Mouse (Mus musculus) cerebellum, adult 2 months (tissue): Measurements from ENCODE around the gene Gucy1b2. TPM values are rescaled to one million over a fixed set of nuclear protein-coding genes. Genes with fewer than 3 reads are reported as not detected.

ENCODE experiments used
- DNase-seq, 2 experiments: peaks; one replicate each; pipeline ENCODE4 v3.0.0; 2021
- H3K27ac ChIP-seq: fragments of 200-500 bp; 2 replicates; pipeline ENCODE4 v1.5.1; 2012; ENCODE audit warnings: low read length, control low read depth, inconsistent platforms; ENCODE audit not compliant: insufficient read depth
- H3K27me3 ChIP-seq: fragments of 200-500 bp; 2 replicates; pipeline ENCODE4 v1.6.1; 2012; ENCODE audit warnings: inconsistent platforms, mild to moderate bottlenecking, low read length, moderate library complexity; ENCODE audit not compliant: control insufficient read depth, insufficient read depth
- H3K4me1 ChIP-seq: fragments of 200-500 bp; 2 replicates; pipeline ENCODE4 v1.6.1; 2011; ENCODE audit warnings: low read length; ENCODE audit not compliant: control insufficient read depth, insufficient read depth
- H3K4me3 ChIP-seq: fragments of 200-500 bp; replicated peaks from 2 replicates; pipeline ENCODE3; 2011; ENCODE audit warnings: mild to moderate bottlenecking, low read depth, low read length, control low read depth; ENCODE audit not compliant: insufficient read depth
- CTCF ChIP-seq: fragments of 200-500 bp; IDR thresholded peaks from 2 replicates; pipeline ENCODE4 v1.5.1; 2011; ENCODE audit warnings: low read depth, mild to moderate bottlenecking, control low read depth, low read length, moderate library complexity, borderline replicate concordance; ENCODE audit not compliant: insufficient read depth
- POLR2A ChIP-seq: fragments of 200-500 bp; IDR thresholded peaks from 2 replicates; pipeline ENCODE4 v1.6.1; 2011; ENCODE audit warnings: low read length, control low read depth, borderline replicate concordance; ENCODE audit not compliant: insufficient read depth
- WGBS: fragments of 180-500 bp; shearing (Covaris S2); methylation state at CpG from one replicate; pipeline ENCODE4 v1.1.7; 2018; 5-methylcytosine and 5-hydroxymethylcytosine counted together
- polyA plus RNA-seq: library from polyadenylated mRNA; depleted of rRNA; stranded (reverse); fragments of >200 nt; gene quantifications from 2 replicates; pipeline ENCODE4 v1.2.3, GENCODE M21; 2012

The Gucy1b2 gene
- polyA plus RNA-seq, 1 experiment, result 0.11 TPM

- Histone ChIP-seq H3K4me1 (peaks cover 2% of the 10 kb centered on the region; the same call in 1 of the 2 replicates), H3K27ac (no peak overlapping the region), H3K27me3 (no peaks in the 10 kb centered on the region), H3K4me3 (no peak overlapping the region)
- no peak for TF ChIP-seq POLR2A
- DNase-seq, result no peak
- WGBS, result 67% methylated on average over 1 of the region's 1 CpGs
Measured at GRCm38 (mm10) chr14:62474481-62474880, 18.4 kb upstream of the Gucy1b2 start.

DNA sequence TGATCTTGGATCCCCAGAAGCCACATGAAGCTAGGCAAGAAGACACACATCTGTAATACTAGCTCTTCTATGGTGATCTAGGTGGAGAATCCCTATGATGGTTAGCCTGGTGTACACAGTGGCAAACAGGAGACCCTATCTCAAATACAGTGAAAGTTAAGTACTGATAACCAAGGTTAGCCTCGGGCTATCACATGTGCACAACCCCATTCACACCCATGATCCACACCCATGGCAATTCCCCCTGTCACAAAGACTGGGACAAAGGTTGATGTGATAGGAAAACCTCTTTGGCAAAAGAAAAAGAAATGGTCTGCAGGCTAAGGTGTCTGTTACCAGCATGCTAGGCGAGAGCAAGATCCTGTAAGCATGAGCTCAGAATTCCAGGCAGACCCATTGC is 16.0 kb upstream of the Gucy1b2 start:
- 82% methylated on average over 2 of the region's 2 CpGs for WGBS
- Histone ChIP-seq H3K4me3 (no peak overlapping the region), H3K27ac (no peak overlapping the region), H3K4me1 (no peaks in the 10 kb centered on the region), H3K27me3 (no peaks in the 10 kb centered on the region)
- TF ChIP-seq CTCF (no peak), POLR2A (no peak)
- no peak for DNase-seq

- Histone ChIP-seq H3K4me3 (no peak overlapping the region), H3K27ac (no peak overlapping the region), H3K27me3 (no peaks in the 10 kb centered on the region), H3K4me1 (peaks cover 10% of the 10 kb centered on the region)
- no peak for DNase-seq
- no peak for TF ChIP-seq CTCF
- 89% methylated on average over 5 of the region's 5 CpGs for WGBS
Measured at GRCm38 (mm10) chr14:62468753-62469125, 12.7 kb upstream of the Gucy1b2 start.

GRCm38 (mm10) chr14:62468119-62468752 is 12.1 kb upstream of the Gucy1b2 start:
- Histone ChIP-seq H3K4me3 (no peak overlapping the region), H3K4me1 (peaks cover 10% of the 10 kb centered on the region), H3K27me3 (no peaks in the 10 kb centered on the region), H3K27ac (no peak overlapping the region)
- 72% methylated on average over 6 of the region's 6 CpGs for WGBS
- DNase-seq, result no peak
- TF ChIP-seq CTCF (no peak), POLR2A (no peak)

- peak; percentile 46 to 47 for DNase-seq
- TF ChIP-seq CTCF (no peak), POLR2A (no peak)
- peaks cover 10% of the 10 kb centered on the region for H3K4me1 ChIP-seq
- no peak overlapping the region for H3K27ac ChIP-seq
- H3K4me3 ChIP-seq, result no peak overlapping the region
- no peaks in the 10 kb centered on the region for H3K27me3 ChIP-seq
- 7% methylated on average over 9 of the region's 9 CpGs for WGBS
Measured at GRCm38 (mm10) chr14:62464966-62465365, 8.9 kb upstream of the Gucy1b2 start.

DNA sequence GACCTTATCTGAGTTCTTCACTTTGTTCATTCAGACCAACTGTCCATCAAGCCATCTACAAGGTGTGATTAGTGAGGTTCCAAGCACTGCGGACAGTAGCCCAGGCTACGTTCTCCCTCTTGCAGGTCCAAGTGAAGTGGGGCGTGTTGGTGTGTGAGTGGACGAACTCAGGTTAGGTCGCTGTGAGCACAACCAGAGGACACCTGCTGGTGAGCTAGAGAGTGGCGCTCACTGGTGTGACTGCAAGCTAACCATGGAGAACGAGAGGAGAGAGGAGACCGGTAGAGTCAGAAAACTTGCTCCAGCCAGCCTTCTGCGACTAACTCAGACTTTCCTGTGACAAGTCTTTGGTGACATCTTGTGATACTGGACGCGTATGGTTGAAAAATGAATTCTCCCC is 3.5 kb upstream of the Gucy1b2 start:
- Histone ChIP-seq H3K27ac (no peak overlapping the region), H3K4me3 (no peak overlapping the region), H3K27me3 (no peaks in the 10 kb centered on the region), H3K4me1 (peaks cover 4% of the 10 kb centered on the region)
- TF ChIP-seq CTCF (no peak), POLR2A (no peak)
- WGBS, result 65% methylated on average over 11 of the region's 11 CpGs
- DNase-seq, result no peak

DNA sequence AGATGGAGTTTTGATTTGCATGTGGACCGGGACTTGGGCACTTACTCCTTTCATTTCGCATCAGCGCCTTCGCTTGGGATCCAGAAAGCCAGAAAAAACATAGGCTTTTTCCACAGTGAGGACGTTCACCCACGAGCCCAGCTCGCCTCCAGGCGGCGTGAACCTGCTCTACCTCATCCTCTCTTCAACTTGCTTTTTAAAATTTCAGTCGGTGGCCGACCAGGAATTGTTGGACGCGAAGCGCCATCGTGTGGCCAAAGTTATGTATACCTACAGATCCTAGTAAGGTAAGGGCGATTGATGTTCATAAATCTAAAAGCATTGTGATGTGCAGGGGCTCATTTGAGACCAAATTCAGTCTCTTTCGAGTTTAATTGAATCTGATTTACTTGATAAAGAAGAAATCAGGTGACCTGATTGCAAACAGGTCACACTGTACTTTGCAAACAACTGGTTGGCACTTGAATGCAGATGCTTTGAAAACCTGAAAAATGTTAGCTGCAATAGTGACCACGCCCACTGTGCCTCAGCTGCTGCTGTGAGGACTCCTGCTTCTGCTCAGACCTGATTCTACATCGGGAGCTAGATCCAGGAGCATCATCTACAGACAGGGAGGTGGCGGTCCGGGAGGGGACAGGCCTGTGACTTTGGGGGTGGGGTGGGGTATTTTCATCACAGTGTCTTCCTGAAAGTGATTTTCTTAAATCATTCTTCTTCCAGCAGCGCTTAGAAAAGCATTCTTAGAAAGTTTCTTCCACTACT is 1.5 kb upstream of the Gucy1b2 start:
- no peaks in the 10 kb centered on the region for H3K4me1 ChIP-seq
- peak overlapping the region; percentile 14 for H3K4me3 ChIP-seq
- peak; percentile 85 for TF ChIP-seq CTCF
- no peak for TF ChIP-seq POLR2A
- no peak overlapping the region for H3K27ac ChIP-seq
- no peaks in the 10 kb centered on the region for H3K27me3 ChIP-seq
- peak; percentile 80 to 86 for DNase-seq
- WGBS, result 15% methylated on average over 22 of the region's 22 CpGs

DNA sequence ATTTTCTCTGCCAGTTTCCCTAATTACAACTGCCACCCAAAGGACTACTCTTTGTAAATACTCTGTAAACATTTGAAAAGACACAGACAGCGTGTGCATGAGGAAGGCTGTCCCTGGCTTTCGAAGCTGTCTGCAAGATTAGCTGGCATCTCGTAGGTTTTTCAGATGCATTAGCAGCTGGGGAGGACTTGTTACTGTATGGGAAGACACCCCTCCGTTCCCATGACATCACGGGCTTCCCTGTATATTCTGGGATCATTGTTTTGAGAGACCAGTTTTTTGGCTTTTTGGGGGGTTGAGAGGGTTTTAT is 564 bp downstream of the Gucy1b2 start:
- Histone ChIP-seq H3K27me3 (no peaks in the 10 kb centered on the region), H3K4me3 (no peak overlapping the region), H3K4me1 (no peaks in the 10 kb centered on the region), H3K27ac (no peak overlapping the region)
- no peak for TF ChIP-seq CTCF
- no peak for TF ChIP-seq POLR2A
- no peak for DNase-seq
- WGBS, result 45% methylated on average over 5 of the region's 5 CpGs
